Mouse (Mus musculus): ENCODE measurements at regions not wholly inside any gene's neighbourhood (a gene's known extent, or its start where the extent isn't known, plus 50 kb on each side); places are given as distances from the start of the nearest gene placed in this dataset.

- 0 out of 2 replicates have a peak, but pooled peaks cover 6% of the 10 kb centered on the region for H3K27me3 ChIP-seq
- H3K4me2 ChIP-seq = no peak overlapping the region
- H3K9ac ChIP-seq = no peak overlapping the region
- no peak overlapping the region for H3K27ac ChIP-seq
- no peak for ATAC-seq (ENCODE audit: low FRiP score)
- H3K4me1 ChIP-seq (replicated peaks) = peaks cover 9% of the 10 kb centered on the region; the same call in 1 of the 2 replicates
- H3K36me3 ChIP-seq = no peaks in the 10 kb centered on the region
- 68% methylated on average over 7 of the region's 7 CpGs for WGBS
- no peaks in the 10 kb centered on the region for H3K9me3 ChIP-seq
- no peak overlapping the region for H3K4me3 ChIP-seq
Measured at GRCm38 (mm10) chr12:71467820-71468219, 158.1 kb downstream of the Dact1 start.

GRCm38 (mm10) chr12:71468324-71468723 is 158.6 kb downstream of the Dact1 start:
- H3K27ac ChIP-seq = no peak overlapping the region
- 33% methylated on average over 6 of the region's 6 CpGs for WGBS

DNA sequence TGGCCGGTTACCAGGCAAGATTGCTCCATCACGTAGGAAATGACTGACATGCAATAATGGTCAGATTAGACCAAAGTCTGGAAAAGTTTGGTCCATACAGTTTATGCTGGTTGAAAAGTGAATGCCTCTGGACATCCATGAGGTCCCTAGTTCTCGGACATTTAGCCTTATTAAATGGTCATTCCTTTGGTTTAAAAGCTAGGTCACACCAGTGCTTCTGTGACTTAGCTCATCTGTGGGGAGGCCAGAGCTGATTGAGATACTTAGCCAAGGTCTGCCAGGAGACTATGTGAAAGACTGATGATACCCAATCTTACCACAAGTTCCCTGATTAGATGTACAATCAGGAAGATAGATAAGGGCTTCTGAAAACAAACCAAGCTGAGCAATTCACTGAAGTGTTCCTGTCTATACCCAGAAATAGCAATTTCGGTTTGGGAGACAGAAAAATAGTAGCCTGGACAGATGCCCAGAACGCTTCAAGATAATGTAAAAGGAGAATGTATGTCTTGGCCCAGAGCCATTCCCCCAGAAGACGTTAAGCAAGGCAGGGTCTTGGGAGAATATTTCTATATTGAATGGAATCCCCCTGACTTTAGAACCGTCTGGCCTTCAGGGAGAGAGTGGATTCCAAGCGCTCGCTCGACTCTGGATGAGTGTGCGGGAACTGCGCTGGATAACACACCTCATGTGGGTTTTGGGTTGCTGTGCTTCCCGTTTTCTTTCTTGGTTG is 161.5 kb downstream of the Dact1 start:
- no peak overlapping the region for H3K4me3 ChIP-seq
- WGBS = 78% methylated on average over 13 of the region's 13 CpGs
- no peaks in the 10 kb centered on the region for H3K36me3 ChIP-seq
- H3K27ac ChIP-seq = no peak overlapping the region
- H3K4me2 ChIP-seq = no peak overlapping the region
- no peaks in the 10 kb centered on the region for H3K9me3 ChIP-seq
- 0 out of 2 replicates have a peak, but pooled peaks cover 6% of the 10 kb centered on the region for H3K27me3 ChIP-seq
- H3K9ac ChIP-seq = no peak overlapping the region
- H3K4me1 ChIP-seq (replicated peaks) = peaks cover 15% of the 10 kb centered on the region
- ATAC-seq (ENCODE audit: low FRiP score) = no peak

More at GRCm38 (mm10) chr12:71468324-71468723, 158.6 kb downstream of the Dact1 start:
- no peak for ATAC-seq (ENCODE audit: low FRiP score)
- Histone ChIP-seq H3K27me3 (0 out of 2 replicates have a peak, but pooled peaks cover 6% of the 10 kb centered on the region), H3K4me3 (no peak overlapping the region), H3K9me3 (no peaks in the 10 kb centered on the region), H3K36me3 (no peaks in the 10 kb centered on the region), H3K4me1 (replicated peaks) (peaks cover 9% of the 10 kb centered on the region; the same call in 1 of the 2 replicates), H3K9ac (no peak overlapping the region), H3K4me2 (no peak overlapping the region)

DNA sequence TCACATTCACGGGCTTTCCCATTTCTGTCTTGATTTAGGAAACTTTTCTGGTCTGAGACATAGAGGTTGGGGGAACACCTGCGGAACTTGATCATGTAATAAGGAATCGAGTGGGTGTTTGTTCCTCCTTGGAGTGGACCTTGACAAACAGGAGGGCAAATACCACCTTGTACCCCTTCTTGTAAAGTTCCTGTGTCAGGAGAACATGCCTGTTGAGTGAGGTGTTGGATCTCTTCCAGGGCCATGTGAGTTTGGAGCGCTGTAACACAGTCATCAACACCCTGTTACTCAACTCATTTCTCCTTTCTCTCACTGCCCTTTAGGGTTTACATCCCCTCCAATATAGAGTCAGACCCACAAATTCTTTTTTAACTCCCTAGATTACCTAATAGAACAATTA is 162.0 kb downstream of the Dact1 start:
- H3K27ac ChIP-seq = no peak overlapping the region

DNA sequence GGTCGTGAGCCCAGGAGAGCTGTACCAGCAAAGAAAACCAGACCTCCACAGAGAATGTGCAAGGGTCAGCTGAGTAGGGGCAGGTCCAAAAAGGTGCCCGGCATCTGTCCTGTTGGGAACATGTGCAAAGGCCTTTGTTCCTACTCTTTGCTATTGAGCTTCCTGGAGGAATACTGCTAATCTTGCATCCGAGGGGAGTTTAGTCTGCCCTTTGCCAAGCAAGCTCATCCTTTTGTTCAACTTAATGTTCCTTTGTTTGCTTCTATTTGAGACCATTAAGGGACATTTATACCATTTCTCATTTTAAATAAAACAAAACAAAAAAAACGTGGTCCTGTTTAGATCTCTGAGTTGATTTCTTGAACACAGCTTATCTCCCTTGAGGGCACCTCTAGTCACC is 166.6 kb downstream of the Dact1 start:
- Histone ChIP-seq H3K9me3 (no peaks in the 10 kb centered on the region), H3K36me3 (no peaks in the 10 kb centered on the region), H3K4me1 (replicated peaks) (peaks cover 27% of the 10 kb centered on the region), H3K4me2 (no peak overlapping the region), H3K27me3 (no peaks in the 10 kb centered on the region), H3K27ac (no peak overlapping the region), H3K9ac (no peak overlapping the region), H3K4me3 (no peak overlapping the region)
- no peak for ATAC-seq (ENCODE audit: low FRiP score)
- 47% methylated on average over 4 of the region's 4 CpGs for WGBS

More for the DNA sequence above, 162.0 kb downstream of the Dact1 start:
- H3K27me3 ChIP-seq = 0 out of 2 replicates have a peak, but pooled peaks cover 5% of the 10 kb centered on the region
- no peak overlapping the region for H3K4me2 ChIP-seq
- H3K4me3 ChIP-seq = no peak overlapping the region
- H3K9ac ChIP-seq = no peak overlapping the region
- H3K4me1 ChIP-seq (replicated peaks) = peaks cover 15% of the 10 kb centered on the region
- H3K9me3 ChIP-seq = no peaks in the 10 kb centered on the region
- ATAC-seq (ENCODE audit: low FRiP score) = no peak
- H3K36me3 ChIP-seq = no peaks in the 10 kb centered on the region
- 96% methylated on average over 4 of the region's 4 CpGs for WGBS

DNA sequence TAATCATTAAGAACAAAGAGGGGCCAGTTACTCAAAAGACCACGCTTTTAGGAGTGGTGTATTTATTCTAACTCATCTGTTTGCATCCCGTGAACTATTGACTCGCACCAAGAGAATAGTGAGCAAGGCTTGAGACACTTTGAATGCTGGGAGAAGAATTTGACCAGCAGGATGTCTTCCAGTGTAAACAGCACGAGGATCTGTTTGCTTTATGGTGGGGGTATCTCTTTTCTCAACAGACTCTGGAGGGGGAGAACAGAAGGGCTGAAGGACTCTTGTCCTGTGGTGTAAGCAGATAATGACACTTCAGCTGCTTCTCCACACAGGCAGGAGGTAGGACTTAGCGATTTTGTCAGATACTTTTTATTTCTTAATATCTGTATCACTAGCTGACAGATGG is 168.0 kb downstream of the Dact1 start:
- Histone ChIP-seq H3K9ac (no peak overlapping the region), H3K4me2 (no peak overlapping the region), H3K36me3 (no peaks in the 10 kb centered on the region), H3K27ac (no peak overlapping the region), H3K9me3 (no peaks in the 10 kb centered on the region), H3K27me3 (no peaks in the 10 kb centered on the region), H3K4me1 (replicated peaks) (peaks cover 41% of the 10 kb centered on the region), H3K4me3 (no peak overlapping the region)
- WGBS = 10% methylated on average over 5 of the region's 5 CpGs
- ATAC-seq (ENCODE audit: low FRiP score) = no peak

GRCm38 (mm10) chr12:71481371-71481770 is 171.7 kb downstream of the Dact1 start:
- no peak overlapping the region for H3K9ac ChIP-seq
- H3K9me3 ChIP-seq = no peaks in the 10 kb centered on the region
- H3K27ac ChIP-seq = peak overlapping the region; percentile 66
- no peaks in the 10 kb centered on the region for H3K36me3 ChIP-seq
- no peak overlapping the region for H3K4me3 ChIP-seq
- ATAC-seq (ENCODE audit: low FRiP score) = no peak
- peaks cover 38% of the 10 kb centered on the region for H3K4me1 ChIP-seq (replicated peaks)
- H3K4me2 ChIP-seq = no peak overlapping the region
- 34% methylated on average over 6 of the region's 6 CpGs for WGBS
- no peaks in the 10 kb centered on the region for H3K27me3 ChIP-seq

- Histone ChIP-seq H3K4me1 (replicated peaks) (peaks cover 38% of the 10 kb centered on the region), H3K36me3 (no peaks in the 10 kb centered on the region), H3K27ac (peak overlapping the region; percentile 66), H3K9ac (no peak overlapping the region), H3K9me3 (no peaks in the 10 kb centered on the region), H3K27me3 (no peaks in the 10 kb centered on the region), H3K4me3 (no peak overlapping the region), H3K4me2 (no peak overlapping the region)
- ATAC-seq (ENCODE audit: low FRiP score) = no peak
- WGBS = 39% methylated on average over 9 of the region's 9 CpGs
Measured at GRCm38 (mm10) chr12:71481899-71482593, 172.4 kb downstream of the Dact1 start.

DNA sequence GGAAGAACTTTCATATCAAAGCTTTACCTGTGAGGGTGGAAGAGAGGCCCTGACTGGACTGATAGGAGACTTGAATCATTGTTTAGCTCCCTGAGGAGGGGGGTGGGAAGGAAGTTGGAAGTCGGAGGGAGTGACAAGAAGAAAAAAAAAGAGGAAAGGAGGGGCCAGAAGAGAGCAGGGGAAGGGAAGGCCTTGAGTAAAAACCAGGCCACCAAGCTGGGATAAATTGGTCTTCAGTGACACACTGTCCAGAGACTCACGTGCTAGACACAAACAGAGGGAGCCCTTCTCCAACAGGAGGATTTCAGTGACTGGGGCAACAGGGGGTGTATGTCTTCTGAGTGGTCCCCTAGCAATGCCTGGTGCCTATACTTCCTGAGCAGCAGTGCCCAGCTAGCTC is 172.9 kb downstream of the Dact1 start:
- 46% methylated on average over 2 of the region's 2 CpGs for WGBS
- Histone ChIP-seq H3K9me3 (no peaks in the 10 kb centered on the region), H3K4me1 (replicated peaks) (peaks cover 39% of the 10 kb centered on the region), H3K4me2 (no peak overlapping the region), H3K27me3 (no peaks in the 10 kb centered on the region), H3K36me3 (no peaks in the 10 kb centered on the region), H3K9ac (no peak overlapping the region), H3K4me3 (no peak overlapping the region), H3K27ac (peak overlapping the region; percentile 66)
- ATAC-seq (ENCODE audit: low FRiP score) = no peak

- no peak overlapping the region for H3K4me3 ChIP-seq
- H3K27me3 ChIP-seq = no peaks in the 10 kb centered on the region
- no peaks in the 10 kb centered on the region for H3K9me3 ChIP-seq
- H3K4me1 ChIP-seq (replicated peaks) = peaks cover 41% of the 10 kb centered on the region
- no peak overlapping the region for H3K9ac ChIP-seq
- no peaks in the 10 kb centered on the region for H3K36me3 ChIP-seq
- H3K4me2 ChIP-seq = no peak overlapping the region
- H3K27ac ChIP-seq = no peak overlapping the region
- ATAC-seq (ENCODE audit: low FRiP score) = no peak
- WGBS = 91% methylated on average over 7 of the region's 7 CpGs
Measured at GRCm38 (mm10) chr12:71483536-71484165, 174.0 kb downstream of the Dact1 start.

- Histone ChIP-seq H3K4me2 (no peak overlapping the region), H3K4me1 (replicated peaks) (peaks cover 37% of the 10 kb centered on the region), H3K9ac (no peak overlapping the region), H3K36me3 (no peaks in the 10 kb centered on the region), H3K4me3 (no peak overlapping the region), H3K27ac (no peak overlapping the region), H3K27me3 (no peaks in the 10 kb centered on the region), H3K9me3 (no peaks in the 10 kb centered on the region)
- 96% methylated on average over 5 of the region's 5 CpGs for WGBS
- no peak for ATAC-seq (ENCODE audit: low FRiP score)
Measured at GRCm38 (mm10) chr12:71484286-71484685, 174.6 kb downstream of the Dact1 start.

DNA sequence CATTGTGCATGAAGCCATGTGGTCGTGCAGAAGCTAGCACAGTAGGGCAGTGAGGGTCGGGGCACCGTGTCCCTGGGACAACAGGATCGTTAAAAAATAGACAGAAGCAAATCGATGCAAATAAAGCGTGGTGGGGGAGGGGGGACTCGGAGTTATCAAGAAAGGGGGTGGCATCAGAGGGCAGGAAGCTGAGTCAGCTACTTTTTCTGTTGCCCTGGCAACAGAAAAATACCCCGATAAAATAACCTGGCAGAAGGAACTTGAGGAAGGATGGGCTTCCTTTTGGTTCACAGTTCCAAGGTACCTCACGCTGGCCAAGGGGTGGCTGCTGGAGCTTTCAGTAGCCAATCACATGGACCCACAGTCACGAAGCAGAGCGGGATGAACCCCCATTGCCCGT is 176.4 kb downstream of the Dact1 start:
- Histone ChIP-seq H3K9ac (no peak overlapping the region), H3K27ac (no peak overlapping the region), H3K36me3 (no peaks in the 10 kb centered on the region), H3K4me1 (replicated peaks) (peaks cover 27% of the 10 kb centered on the region), H3K4me2 (no peak overlapping the region), H3K4me3 (no peak overlapping the region), H3K27me3 (no peaks in the 10 kb centered on the region), H3K9me3 (no peaks in the 10 kb centered on the region)
- ATAC-seq (ENCODE audit: low FRiP score) = no peak
- WGBS = 66% methylated on average over 12 of the region's 12 CpGs

Data from hindbrain, embryonic 13.5 days (tissue).